Mouse (Mus musculus): ENCODE measurements at regions not wholly inside any gene's neighbourhood (a gene's known extent, or its start where the extent isn't known, plus 50 kb on each side); places are given as distances from the start of the nearest gene placed in this dataset.
"Not testable (repeated sequence)": the region's sequence is repeated elsewhere in the genome, so short reads cannot be mapped to it uniquely, and the experiment has no call there.

- DNase-seq (ENCODE audit: extremely low spot score in 1 of 2, low spot score in 2 of 2): peak; percentile 75 to 77
- intact Hi-C loops (cut with DNase I): not testable (repeated sequence)
Measured at GRCm38 (mm10) chrX:151708055-151708670, 92.4 kb upstream of the Huwe1 start.
